ENCODE assay signal across 9 mouse cellular contexts in the genomic region with DNA sequence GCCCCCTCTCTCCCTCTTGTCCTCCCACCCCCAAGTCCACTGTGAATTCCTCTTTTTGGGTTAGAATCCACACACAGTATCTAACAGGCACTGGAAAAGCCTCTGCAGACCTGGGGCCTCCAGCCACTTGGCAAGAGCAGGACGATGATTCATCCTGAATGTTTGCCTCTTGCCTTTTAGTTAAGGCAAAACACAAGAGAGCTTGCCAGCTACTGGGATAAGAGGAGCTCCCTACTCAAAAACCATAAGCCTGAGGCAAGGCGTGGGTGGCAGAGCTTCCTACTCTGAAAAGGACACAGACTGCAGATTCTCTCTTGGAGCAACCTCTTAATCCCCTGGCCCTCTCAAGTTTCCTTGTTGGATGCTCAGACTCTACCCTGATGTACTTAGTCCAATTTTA.
A peak's percentile ranks its signal among the peaks of the same experiment; 100 is the strongest.
DNase-seq lines count a peak whose midpoint lies in the region; ATAC-seq lines count a peak whose summit lies in the region.
"Had no signal": no experiment of that assay in that cellular context is flagged by ENCODE, and none has a peak within 500 bp of the region (broad histone marks: within the 10 kb centered on the region; RNA-seq: fewer than 3 reads in every experiment).

No protein-coding gene starts in this region.

- DNase-seq in right cerebral cortex, adult 18-20 months: peak; percentile 85
- DNase-seq in right cerebral cortex, postnatal 4 days: no peak
- DNase-seq in cerebellum, adult 9-11 months: peak; percentile 73
- DNase-seq in ovary, postnatal 14 days (ENCODE audit: low spot score): peak; percentile 43
- DNase-seq in midbrain, embryonic 11.5 days (ENCODE audit: low spot score, missing footprints): no peak
- no peak for DNase-seq in layer of hippocampus, postnatal 14 days (ENCODE audit: low spot score in 2 of 2)

- H3K4me3 ChIP-seq in heart, embryonic 16.5 days (ENCODE audit: low read length): no peak overlapping the region
- no peak overlapping the region for H3K4me3 ChIP-seq in forebrain, embryonic 12.5 days (replicated peaks)
- no peak overlapping the region for H3K4me3 ChIP-seq in midbrain, embryonic 11.5 days (ENCODE audit: low read depth, low read length)
- H3K4me3 ChIP-seq: hindbrain, embryonic 15.5 days had no signal

- peaks cover 53% of the 10 kb centered on the region for H3K4me1 ChIP-seq in heart, embryonic 16.5 days (ENCODE audit: control insufficient read depth, insufficient read depth, low read length)
- H3K4me1 ChIP-seq in forebrain, embryonic 12.5 days: peaks cover 4% of the 10 kb centered on the region; the same call in 1 of the 2 replicates
- H3K4me1 ChIP-seq in midbrain, embryonic 11.5 days (ENCODE audit: control insufficient read depth, insufficient read depth, low read length): no peaks in the 10 kb centered on the region
- H3K4me1 ChIP-seq: hindbrain, embryonic 15.5 days had no signal

- no peak overlapping the region for H3K4me2 ChIP-seq in heart, embryonic 16.5 days (ENCODE audit: low read depth, low read length)
- H3K4me2 ChIP-seq in forebrain, embryonic 12.5 days: no peak overlapping the region
- H3K4me2 ChIP-seq in midbrain, embryonic 11.5 days: no peak overlapping the region
- H3K4me2 ChIP-seq: hindbrain, embryonic 15.5 days had no signal

- peak; percentile 50; the same call in 1 of the 2 replicates for ATAC-seq in heart, embryonic 16.5 days (replicated peaks; ENCODE audit: extremely low read depth, insufficient read depth, low FRiP score)
- no peak for ATAC-seq in forebrain, embryonic 12.5 days (ENCODE audit: low FRiP score)
- ATAC-seq in midbrain, embryonic 11.5 days (ENCODE audit: low FRiP score): no peak

- H3K9ac ChIP-seq in heart, embryonic 16.5 days (ENCODE audit: low read length): peak overlapping the region; percentile 9; the same call in 1 of the 2 replicates
- no peak overlapping the region for H3K9ac ChIP-seq in forebrain, embryonic 12.5 days
- no peak overlapping the region for H3K9ac ChIP-seq in midbrain, embryonic 11.5 days (ENCODE audit: low read length)
- H3K9ac ChIP-seq: hindbrain, embryonic 15.5 days had no signal

- H3K27me3 ChIP-seq in heart, embryonic 16.5 days (ENCODE audit: control insufficient read depth, insufficient read depth, low read length): no peaks in the 10 kb centered on the region
- no peaks in the 10 kb centered on the region for H3K27me3 ChIP-seq in forebrain, embryonic 12.5 days
- H3K27me3 ChIP-seq in midbrain, embryonic 11.5 days (ENCODE audit: control insufficient read depth, insufficient read depth, low read length): no peaks in the 10 kb centered on the region
- H3K27me3 ChIP-seq: hindbrain, embryonic 15.5 days had no signal

- peak overlapping the region; percentile 78 for H3K27ac ChIP-seq in heart, embryonic 16.5 days (ENCODE audit: low read length)
- H3K27ac ChIP-seq in forebrain, embryonic 12.5 days: no peak overlapping the region
- H3K27ac ChIP-seq in midbrain, embryonic 11.5 days (ENCODE audit: low read depth, low read length): no peak overlapping the region
- H3K27ac ChIP-seq: hindbrain, embryonic 15.5 days had no signal

- H3K9me3 ChIP-seq in heart, embryonic 16.5 days (replicated peaks; ENCODE audit: control insufficient read depth, low read length): no peaks in the 10 kb centered on the region
- no peaks in the 10 kb centered on the region for H3K9me3 ChIP-seq in forebrain, embryonic 12.5 days
- H3K9me3 ChIP-seq in midbrain, embryonic 11.5 days (ENCODE audit: control insufficient read depth, low read length): no peaks in the 10 kb centered on the region
- H3K9me3 ChIP-seq: hindbrain, embryonic 15.5 days had no signal

- no peaks in the 10 kb centered on the region for H3K36me3 ChIP-seq in heart, embryonic 16.5 days (ENCODE audit: control insufficient read depth, insufficient read depth)
- no peaks in the 10 kb centered on the region for H3K36me3 ChIP-seq in forebrain, embryonic 12.5 days (replicated peaks)
- no peaks in the 10 kb centered on the region for H3K36me3 ChIP-seq in midbrain, embryonic 11.5 days (ENCODE audit: control insufficient read depth, insufficient read depth, low read length)
- H3K36me3 ChIP-seq: hindbrain, embryonic 15.5 days had no signal

- 9% methylated on average over 2 of the region's 2 CpGs for WGBS in heart, embryonic 16.5 days
- WGBS in forebrain, embryonic 12.5 days: 47% methylated on average over 2 of the region's 2 CpGs
- 68% methylated on average over 2 of the region's 2 CpGs for WGBS in midbrain, embryonic 11.5 days

Comparison
In these comparisons a context has a peak if more than half of its experiments do, and no peak if none do; other contexts are left out.
1. DNase-seq: peak in right cerebral cortex, adult 18-20 months (single experiment), cerebellum, adult 9-11 months (single experiment) and ovary, postnatal 14 days (single experiment); none in right cerebral cortex, postnatal 4 days (single experiment), midbrain, embryonic 11.5 days (single experiment) and layer of hippocampus, postnatal 14 days (0 of 2).